Mouse (Mus musculus): ENCODE results near the gene Cmip. TPM values are rescaled to one million over a fixed set of nuclear protein-coding genes. Genes with fewer than 3 reads are reported as not detected.

Cmip gene
- polyA plus RNA-seq, 1 experiment from 2014 or later, result 28.5 TPM

DNA sequence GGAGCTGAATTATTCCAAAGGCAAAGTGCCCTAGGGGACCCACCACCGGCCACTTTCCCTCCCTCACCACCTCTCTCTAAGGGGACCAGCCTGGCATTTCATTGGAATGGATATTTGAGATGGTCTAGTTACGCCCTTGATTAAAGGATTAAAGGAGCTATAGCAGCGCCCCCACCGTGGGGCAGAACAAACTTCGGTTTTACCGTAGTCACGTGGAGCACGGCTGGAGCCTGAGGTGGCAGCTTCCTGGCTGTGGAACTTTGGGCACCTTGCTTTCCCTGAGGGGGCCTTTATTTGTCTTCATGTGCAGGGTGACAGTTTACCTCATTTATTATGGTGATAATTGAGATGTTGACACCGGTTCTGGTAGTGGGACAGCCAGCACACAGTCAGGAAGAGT, 4.8 kb downstream of the Cmip start:
- DNase-seq (ENCODE audit: low spot score, missing footprints), result no peak
- 13% methylated on average over 9 of the region's 9 CpGs for WGBS
- H3K9ac ChIP-seq (ENCODE audit: low read length), result no peak overlapping the region
- no peak overlapping the region for H3K27ac ChIP-seq (ENCODE audit: low read depth, low read length)
- no peaks in the 10 kb centered on the region for H3K36me3 ChIP-seq (ENCODE audit: control insufficient read depth, insufficient read depth, low read length)
- H3K27me3 ChIP-seq (ENCODE audit: control insufficient read depth, insufficient read depth, low read length), result no peaks in the 10 kb centered on the region
- ATAC-seq (ENCODE audit: low FRiP score), result no peak
- no peak overlapping the region for H3K4me3 ChIP-seq (ENCODE audit: low read depth, low read length)
- no peaks in the 10 kb centered on the region for H3K9me3 ChIP-seq (ENCODE audit: control insufficient read depth, low read length)
- peaks cover 39% of the 10 kb centered on the region for H3K4me1 ChIP-seq (ENCODE audit: control insufficient read depth, insufficient read depth, low read length)
- peak overlapping the region; percentile 83 for H3K4me2 ChIP-seq

- H3K27me3 ChIP-seq (ENCODE audit: control insufficient read depth, insufficient read depth, low read length), result no peaks in the 10 kb centered on the region
- WGBS, result 78% methylated on average over 8 of the region's 8 CpGs
- ATAC-seq (ENCODE audit: low FRiP score), result no peak
Measured at GRCm38 (mm10) chr8:117262685-117263084, 5.8 kb downstream of the Cmip start.

DNA sequence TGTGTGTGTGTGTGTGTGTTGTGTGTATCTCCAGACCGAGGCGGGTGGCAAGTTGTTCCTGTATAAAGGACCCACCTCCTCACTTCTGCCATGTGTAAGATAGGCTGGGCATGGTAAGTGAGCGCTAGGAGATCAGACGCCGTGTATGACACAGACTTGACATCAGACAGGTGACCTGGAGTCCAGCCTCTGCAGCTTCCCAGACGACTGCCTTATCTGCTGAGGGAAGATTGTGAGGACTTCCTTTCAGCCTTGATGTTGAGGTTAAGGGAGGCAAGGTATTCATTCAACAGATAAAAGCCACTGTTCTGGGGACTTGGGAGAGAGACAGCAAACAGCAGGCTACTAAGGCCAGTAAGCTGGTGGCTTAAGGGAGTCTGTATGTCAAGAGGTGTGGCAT, 6.6 kb downstream of the Cmip start:
- Histone ChIP-seq H3K27me3 (ENCODE audit: control insufficient read depth, insufficient read depth, low read length) (no peaks in the 10 kb centered on the region), H3K4me2 (no peak overlapping the region), H3K4me1 (ENCODE audit: control insufficient read depth, insufficient read depth, low read length) (peaks cover 34% of the 10 kb centered on the region), H3K36me3 (ENCODE audit: control insufficient read depth, insufficient read depth, low read length) (no peaks in the 10 kb centered on the region), H3K9me3 (ENCODE audit: control insufficient read depth, low read length) (no peaks in the 10 kb centered on the region), H3K4me3 (ENCODE audit: low read depth, low read length) (no peak overlapping the region), H3K27ac (ENCODE audit: low read depth, low read length) (no peak overlapping the region), H3K9ac (ENCODE audit: low read length) (no peak overlapping the region)
- DNase-seq (ENCODE audit: low spot score, missing footprints) (no peak), ATAC-seq (ENCODE audit: low FRiP score) (no peak)
- WGBS, result 63% methylated on average over 5 of the region's 6 CpGs

More at GRCm38 (mm10) chr8:117262685-117263084, 5.8 kb downstream of the Cmip start:
- H3K4me2 ChIP-seq, result no peak overlapping the region
- H3K9me3 ChIP-seq (ENCODE audit: control insufficient read depth, low read length), result no peaks in the 10 kb centered on the region
- H3K9ac ChIP-seq (ENCODE audit: low read length), result no peak overlapping the region
- H3K27ac ChIP-seq (ENCODE audit: low read depth, low read length), result no peak overlapping the region
- H3K4me1 ChIP-seq (ENCODE audit: control insufficient read depth, insufficient read depth, low read length), result peaks cover 39% of the 10 kb centered on the region
- H3K36me3 ChIP-seq (ENCODE audit: control insufficient read depth, insufficient read depth, low read length), result no peaks in the 10 kb centered on the region
- DNase-seq (ENCODE audit: low spot score, missing footprints), result no peak
- no peak overlapping the region for H3K4me3 ChIP-seq (ENCODE audit: low read depth, low read length)

DNA sequence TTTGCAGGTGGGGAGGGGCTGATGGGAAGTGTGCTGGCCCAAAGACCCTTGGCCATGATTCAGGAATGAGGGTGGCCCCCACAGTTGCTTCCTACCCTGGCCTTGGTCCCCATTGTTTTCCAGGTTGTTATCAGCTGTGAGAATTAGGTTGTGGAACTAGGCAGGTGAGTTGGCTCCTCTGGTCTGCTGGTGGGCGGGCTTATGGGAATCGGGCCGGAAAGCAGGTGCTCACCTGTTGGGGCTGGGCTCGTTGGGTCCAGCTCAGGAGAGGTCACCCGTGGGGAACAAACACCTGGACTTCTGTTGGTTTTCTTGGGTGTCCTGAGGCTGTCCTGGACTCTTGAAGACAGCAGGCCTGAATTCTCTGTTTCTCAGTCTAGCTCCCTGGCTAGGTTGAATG, 8.2 kb downstream of the Cmip start:
- H3K36me3 ChIP-seq (ENCODE audit: control insufficient read depth, insufficient read depth, low read length), result no peaks in the 10 kb centered on the region
- peaks cover 19% of the 10 kb centered on the region for H3K4me1 ChIP-seq (ENCODE audit: control insufficient read depth, insufficient read depth, low read length)
- no peaks in the 10 kb centered on the region for H3K27me3 ChIP-seq (ENCODE audit: control insufficient read depth, insufficient read depth, low read length)
- no peaks in the 10 kb centered on the region for H3K9me3 ChIP-seq (ENCODE audit: control insufficient read depth, low read length)
- no peak overlapping the region for H3K9ac ChIP-seq (ENCODE audit: low read length)
- no peak overlapping the region for H3K27ac ChIP-seq (ENCODE audit: low read depth, low read length)
- no peak overlapping the region for H3K4me2 ChIP-seq
- ATAC-seq (ENCODE audit: low FRiP score) (no peak), DNase-seq (ENCODE audit: low spot score, missing footprints) (no peak)
- no peak overlapping the region for H3K4me3 ChIP-seq (ENCODE audit: low read depth, low read length)
- WGBS, result 92% methylated on average over 5 of the region's 5 CpGs

GRCm38 (mm10) chr8:117267403-117268129, 10.7 kb downstream of the Cmip start:
- Histone ChIP-seq H3K9ac (ENCODE audit: low read length) (no peak overlapping the region), H3K27me3 (ENCODE audit: control insufficient read depth, insufficient read depth, low read length) (no peaks in the 10 kb centered on the region), H3K9me3 (ENCODE audit: control insufficient read depth, low read length) (no peaks in the 10 kb centered on the region), H3K27ac (ENCODE audit: low read depth, low read length) (no peak overlapping the region), H3K4me2 (no peak overlapping the region), H3K36me3 (ENCODE audit: control insufficient read depth, insufficient read depth, low read length) (no peaks in the 10 kb centered on the region), H3K4me1 (ENCODE audit: control insufficient read depth, insufficient read depth, low read length) (0 out of 2 replicates have a peak, but pooled peaks cover 4% of the 10 kb centered on the region), H3K4me3 (ENCODE audit: low read depth, low read length) (no peak overlapping the region)
- ATAC-seq (ENCODE audit: low FRiP score) (no peak), DNase-seq (ENCODE audit: low spot score, missing footprints) (no peak)
- WGBS, result 91% methylated on average over 11 of the region's 11 CpGs

DNA sequence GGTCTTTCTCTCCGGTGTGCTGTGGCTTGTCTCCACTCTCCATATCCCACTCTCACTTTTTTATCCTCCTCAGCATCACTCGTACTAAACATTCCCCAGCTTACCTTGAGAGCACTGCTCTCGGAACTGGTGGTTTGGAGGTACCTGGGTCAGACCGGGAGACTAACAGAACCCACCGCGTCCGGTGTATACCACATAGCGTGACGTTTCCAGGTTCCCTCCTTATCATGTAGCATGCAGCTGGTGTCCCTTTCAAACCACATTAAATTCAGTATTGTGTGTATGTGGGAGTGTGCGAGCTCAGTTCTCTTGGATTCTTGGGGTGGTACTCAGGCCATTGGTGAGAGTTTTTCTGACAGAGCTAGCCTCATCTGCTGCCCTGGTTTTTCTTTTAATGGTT, 21.4 kb downstream of the Cmip start:
- peaks cover 26% of the 10 kb centered on the region for H3K4me1 ChIP-seq (ENCODE audit: control insufficient read depth, insufficient read depth, low read length)
- peak overlapping the region; percentile 44; the same call in 1 of the 2 replicates for H3K9ac ChIP-seq (ENCODE audit: low read length)
- no peak for ATAC-seq (ENCODE audit: low FRiP score)
- H3K27ac ChIP-seq (ENCODE audit: low read depth, low read length), result peak overlapping the region; percentile 65
- H3K4me2 ChIP-seq, result peak overlapping the region; percentile 27; the same call in 1 of the 2 replicates
- H3K9me3 ChIP-seq (ENCODE audit: control insufficient read depth, low read length), result no peaks in the 10 kb centered on the region
- DNase-seq (ENCODE audit: low spot score, missing footprints), result no peak
- H3K27me3 ChIP-seq (ENCODE audit: control insufficient read depth, insufficient read depth, low read length), result no peaks in the 10 kb centered on the region
- 84% methylated on average over 10 of the region's 10 CpGs for WGBS
- no peak overlapping the region for H3K4me3 ChIP-seq (ENCODE audit: low read depth, low read length)
- H3K36me3 ChIP-seq (ENCODE audit: control insufficient read depth, insufficient read depth, low read length), result no peaks in the 10 kb centered on the region; the same call in 1 of the 2 replicates

GRCm38 (mm10) chr8:117278668-117279132, 21.8 kb downstream of the Cmip start:
- peak overlapping the region; percentile 44 for H3K9ac ChIP-seq (ENCODE audit: low read length)
- peak overlapping the region; percentile 27; the same call in 1 of the 2 replicates for H3K4me2 ChIP-seq
- ATAC-seq (ENCODE audit: low FRiP score) (peak; percentile 26; the same call in 1 of the 2 replicates), DNase-seq (ENCODE audit: low spot score, missing footprints) (no peak)
- H3K4me1 ChIP-seq (ENCODE audit: control insufficient read depth, insufficient read depth, low read length), result peaks cover 29% of the 10 kb centered on the region
- H3K4me3 ChIP-seq (ENCODE audit: low read depth, low read length), result no peak overlapping the region
- no peaks in the 10 kb centered on the region for H3K9me3 ChIP-seq (ENCODE audit: control insufficient read depth, low read length)
- H3K27ac ChIP-seq (ENCODE audit: low read depth, low read length), result peak overlapping the region; percentile 65
- H3K36me3 ChIP-seq (ENCODE audit: control insufficient read depth, insufficient read depth, low read length), result no peaks in the 10 kb centered on the region; the same call in 1 of the 2 replicates
- WGBS, result 49% methylated on average over 20 of the region's 20 CpGs
- no peaks in the 10 kb centered on the region for H3K27me3 ChIP-seq (ENCODE audit: control insufficient read depth, insufficient read depth, low read length)

DNA sequence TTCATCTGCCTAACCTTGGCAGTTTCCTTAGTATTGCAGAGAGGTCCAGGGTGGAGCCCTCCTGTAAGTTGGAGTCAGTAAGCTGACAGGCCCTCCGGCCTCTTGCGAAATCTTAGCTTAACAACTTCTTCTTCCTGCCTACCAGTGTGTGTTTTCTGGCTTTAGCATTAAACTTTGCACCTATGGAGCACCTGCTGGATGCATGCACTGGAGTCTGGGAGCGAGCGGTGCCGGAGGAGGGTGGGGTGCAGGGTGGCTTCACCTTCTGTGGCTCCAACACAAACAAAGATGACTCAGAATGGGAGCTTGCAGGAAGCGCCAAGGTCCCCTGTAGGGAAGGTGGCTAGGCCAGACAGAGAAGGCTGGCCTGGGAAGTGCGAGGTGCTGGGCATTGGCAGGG, 23.6 kb downstream of the Cmip start:
- Histone ChIP-seq H3K27ac (ENCODE audit: low read depth, low read length) (no peak overlapping the region), H3K4me2 (no peak overlapping the region), H3K36me3 (ENCODE audit: control insufficient read depth, insufficient read depth, low read length) (peaks cover 2% of the 10 kb centered on the region), H3K4me1 (ENCODE audit: control insufficient read depth, insufficient read depth, low read length) (peaks cover 31% of the 10 kb centered on the region), H3K9me3 (ENCODE audit: control insufficient read depth, low read length) (no peaks in the 10 kb centered on the region), H3K9ac (ENCODE audit: low read length) (no peak overlapping the region), H3K4me3 (ENCODE audit: low read depth, low read length) (no peak overlapping the region), H3K27me3 (ENCODE audit: control insufficient read depth, insufficient read depth, low read length) (no peaks in the 10 kb centered on the region)
- 94% methylated on average over 7 of the region's 7 CpGs for WGBS
- DNase-seq (ENCODE audit: low spot score, missing footprints), result no peak
- no peak for ATAC-seq (ENCODE audit: low FRiP score)

- DNase-seq (ENCODE audit: low spot score, missing footprints) (no peak), ATAC-seq (ENCODE audit: low FRiP score) (peak; percentile 19; the same call in 1 of the 2 replicates)
- no peak overlapping the region for H3K4me2 ChIP-seq
- no peak overlapping the region for H3K4me3 ChIP-seq (ENCODE audit: low read depth, low read length)
- 95% methylated on average over 10 of the region's 10 CpGs for WGBS
- peaks cover 31% of the 10 kb centered on the region for H3K4me1 ChIP-seq (ENCODE audit: control insufficient read depth, insufficient read depth, low read length)
- H3K9me3 ChIP-seq (ENCODE audit: control insufficient read depth, low read length), result no peaks in the 10 kb centered on the region; the same call in 1 of the 2 replicates
- no peaks in the 10 kb centered on the region for H3K27me3 ChIP-seq (ENCODE audit: control insufficient read depth, insufficient read depth, low read length)
- no peak overlapping the region for H3K9ac ChIP-seq (ENCODE audit: low read length)
- no peak overlapping the region for H3K27ac ChIP-seq (ENCODE audit: low read depth, low read length)
- H3K36me3 ChIP-seq (ENCODE audit: control insufficient read depth, insufficient read depth, low read length), result peaks cover 3% of the 10 kb centered on the region
Measured at GRCm38 (mm10) chr8:117281676-117282075, 24.8 kb downstream of the Cmip start.
